Mouse (Mus musculus): ENCODE data around the gene Rab11fip4.
A peak's percentile ranks its signal among the peaks of the same experiment; 100 is the strongest.

Rab11fip4 gene

GRCm38 (mm10) chr11:79652257-79652656 is 61.2 kb downstream of the Rab11fip4 start:
- no peak for ATAC-seq (ENCODE audit: insufficient number of reproducible peaks, low FRiP score, low TSS enrichment)

- ATAC-seq (ENCODE audit: insufficient number of reproducible peaks, low FRiP score, low TSS enrichment) = no peak
Observed at GRCm38 (mm10) chr11:79652921-79653575, 62.0 kb downstream of the Rab11fip4 start.

- no peak for ATAC-seq (ENCODE audit: insufficient number of reproducible peaks, low FRiP score, low TSS enrichment)
Observed at GRCm38 (mm10) chr11:79654407-79654831, 63.4 kb downstream of the Rab11fip4 start.

GRCm38 (mm10) chr11:79655592-79655991 is 64.6 kb downstream of the Rab11fip4 start:
- no peak for ATAC-seq (ENCODE audit: insufficient number of reproducible peaks, low FRiP score, low TSS enrichment)

- ATAC-seq (ENCODE audit: insufficient number of reproducible peaks, low FRiP score, low TSS enrichment) = no peak
Observed at GRCm38 (mm10) chr11:79656491-79656890, 65.5 kb downstream of the Rab11fip4 start.

- ATAC-seq (ENCODE audit: insufficient number of reproducible peaks, low FRiP score, low TSS enrichment) = no peak
Observed at GRCm38 (mm10) chr11:79657053-79657452, 66.0 kb downstream of the Rab11fip4 start.

GRCm38 (mm10) chr11:79658205-79658825 is 67.3 kb downstream of the Rab11fip4 start:
- ATAC-seq (ENCODE audit: insufficient number of reproducible peaks, low FRiP score, low TSS enrichment) = no peak

- peak; percentile 62; the same call in 1 of the 2 replicates for ATAC-seq (ENCODE audit: insufficient number of reproducible peaks, low FRiP score, low TSS enrichment)
Observed at GRCm38 (mm10) chr11:79660361-79661205, 69.6 kb downstream of the Rab11fip4 start.

- ATAC-seq (ENCODE audit: insufficient number of reproducible peaks, low FRiP score, low TSS enrichment) = no peak
Observed at GRCm38 (mm10) chr11:79661877-79662545, 71.0 kb downstream of the Rab11fip4 start.

GRCm38 (mm10) chr11:79663158-79663557 is 72.1 kb downstream of the Rab11fip4 start:
- ATAC-seq (ENCODE audit: insufficient number of reproducible peaks, low FRiP score, low TSS enrichment) = no peak

GRCm38 (mm10) chr11:79663570-79663969 is 72.6 kb downstream of the Rab11fip4 start:
- ATAC-seq (ENCODE audit: insufficient number of reproducible peaks, low FRiP score, low TSS enrichment) = no peak

- peak; percentile 45 for ATAC-seq (ENCODE audit: insufficient number of reproducible peaks, low FRiP score, low TSS enrichment)
Observed at GRCm38 (mm10) chr11:79666544-79666943, 75.5 kb downstream of the Rab11fip4 start.

GRCm38 (mm10) chr11:79669210-79669609 is 78.2 kb downstream of the Rab11fip4 start:
- ATAC-seq (ENCODE audit: insufficient number of reproducible peaks, low FRiP score, low TSS enrichment) = no peak

- ATAC-seq (ENCODE audit: insufficient number of reproducible peaks, low FRiP score, low TSS enrichment) = no peak
Observed at GRCm38 (mm10) chr11:79669947-79670346, 78.9 kb downstream of the Rab11fip4 start.

GRCm38 (mm10) chr11:79670411-79670945 is 79.5 kb downstream of the Rab11fip4 start:
- no peak for ATAC-seq (ENCODE audit: insufficient number of reproducible peaks, low FRiP score, low TSS enrichment)

GRCm38 (mm10) chr11:79671668-79672281 is 80.8 kb downstream of the Rab11fip4 start:
- no peak for ATAC-seq (ENCODE audit: insufficient number of reproducible peaks, low FRiP score, low TSS enrichment)

- no peak for ATAC-seq (ENCODE audit: insufficient number of reproducible peaks, low FRiP score, low TSS enrichment)
Observed at GRCm38 (mm10) chr11:79673072-79673471, 82.1 kb downstream of the Rab11fip4 start.

GRCm38 (mm10) chr11:79673717-79674116 is 82.7 kb downstream of the Rab11fip4 start:
- ATAC-seq (ENCODE audit: insufficient number of reproducible peaks, low FRiP score, low TSS enrichment) = no peak

GRCm38 (mm10) chr11:79674231-79674630 is 83.2 kb downstream of the Rab11fip4 start:
- ATAC-seq (ENCODE audit: insufficient number of reproducible peaks, low FRiP score, low TSS enrichment) = no peak

- ATAC-seq (ENCODE audit: insufficient number of reproducible peaks, low FRiP score, low TSS enrichment) = peak; percentile 67; the same call in 1 of the 2 replicates
Observed at GRCm38 (mm10) chr11:79674632-79675031, 83.6 kb downstream of the Rab11fip4 start.
